Mouse (Mus musculus): Measurements from ENCODE around the gene Tcte1.

Tcte1 gene

GRCm38 (mm10) chr17:45515204-45515726 lies 8.0 kb upstream of the Tcte1 start:
- DNase-seq, result no peak

GRCm38 (mm10) chr17:45515806-45516205 lies 7.4 kb upstream of the Tcte1 start:
- no peak for DNase-seq

GRCm38 (mm10) chr17:45516488-45516887 lies 6.7 kb upstream of the Tcte1 start:
- DNase-seq, result peak; percentile 76

GRCm38 (mm10) chr17:45517135-45517534 lies 6.1 kb upstream of the Tcte1 start:
- no peak for DNase-seq

- no peak for DNase-seq
Measured at GRCm38 (mm10) chr17:45517549-45518215, 5.6 kb upstream of the Tcte1 start.

- no peak for DNase-seq
Measured at GRCm38 (mm10) chr17:45518766-45519475, 4.3 kb upstream of the Tcte1 start.

GRCm38 (mm10) chr17:45520136-45520535 lies 3.1 kb upstream of the Tcte1 start:
- no peak for DNase-seq

- DNase-seq, result no peak
Measured at GRCm38 (mm10) chr17:45524961-45525360, 1.7 kb downstream of the Tcte1 start.

- DNase-seq, result peak; percentile 39
Measured at GRCm38 (mm10) chr17:45526571-45526970, 3.3 kb downstream of the Tcte1 start.

GRCm38 (mm10) chr17:45530346-45530782 lies 7.1 kb downstream of the Tcte1 start:
- DNase-seq, result no peak

- DNase-seq, result no peak
Measured at GRCm38 (mm10) chr17:45532896-45533295, 9.7 kb downstream of the Tcte1 start.

GRCm38 (mm10) chr17:45536264-45536663 lies 13.0 kb downstream of the Tcte1 start:
- no peak for DNase-seq

- DNase-seq, result no peak
Measured at GRCm38 (mm10) chr17:45538394-45538793, 15.2 kb downstream of the Tcte1 start.

- DNase-seq, result no peak
Measured at GRCm38 (mm10) chr17:45539664-45540063, 16.4 kb downstream of the Tcte1 start.

- DNase-seq, result no peak
Measured at GRCm38 (mm10) chr17:45542129-45542528, 18.9 kb downstream of the Tcte1 start.

GRCm38 (mm10) chr17:45542705-45543104 lies 19.5 kb downstream of the Tcte1 start:
- no peak for DNase-seq

GRCm38 (mm10) chr17:45543115-45543514 lies 19.9 kb downstream of the Tcte1 start:
- no peak for DNase-seq

- no peak for DNase-seq
Measured at GRCm38 (mm10) chr17:45544001-45544872, 21.0 kb downstream of the Tcte1 start.

GRCm38 (mm10) chr17:45544873-45545277 lies 21.6 kb downstream of the Tcte1 start:
- no peak for DNase-seq

- no peak for DNase-seq
Measured at GRCm38 (mm10) chr17:45545278-45545961, 22.2 kb downstream of the Tcte1 start.

- no peak for DNase-seq
Measured at GRCm38 (mm10) chr17:45546941-45547340, 23.7 kb downstream of the Tcte1 start.

GRCm38 (mm10) chr17:45547461-45548190 lies 24.4 kb downstream of the Tcte1 start:
- no peak for DNase-seq
